Mouse (Mus musculus): ENCODE measurements around the gene Zbtb4. TPM values are rescaled to one million over a fixed set of nuclear protein-coding genes. Genes with fewer than 3 reads are reported as not detected.

Gene Zbtb4
- polyA plus RNA-seq, 1 experiment from 2014 or later: 0.77 TPM

GRCm38 (mm10) chr11:69754701-69755100, 11.0 kb upstream of the Zbtb4 start:
- peaks cover 19% of the 10 kb centered on the region for H3K36me3 ChIP-seq (replicated peaks)
- WGBS: 69% methylated on average over 3 of the region's 3 CpGs
- peaks cover 49% of the 10 kb centered on the region for H3K4me1 ChIP-seq
- no peaks in the 10 kb centered on the region for H3K9me3 ChIP-seq
- H3K27me3 ChIP-seq (ENCODE audit: poor library complexity, severe bottlenecking): no peaks in the 10 kb centered on the region
- DNase-seq (ENCODE audit: extremely low spot score, low spot score): no peak
- H3K27ac ChIP-seq: no peak overlapping the region
- peak overlapping the region; percentile 66; the same call in 1 of the 2 replicates for H3K4me3 ChIP-seq

- H3K27me3 ChIP-seq (ENCODE audit: poor library complexity, severe bottlenecking): no peaks in the 10 kb centered on the region
- 47% methylated on average over 9 of the region's 9 CpGs for WGBS
- H3K36me3 ChIP-seq (replicated peaks): peaks cover 13% of the 10 kb centered on the region
- peak overlapping the region; percentile 66 for H3K4me3 ChIP-seq
- H3K4me1 ChIP-seq: peaks cover 66% of the 10 kb centered on the region
- no peak for DNase-seq (ENCODE audit: extremely low spot score, low spot score)
- peak overlapping the region; percentile 97 for H3K27ac ChIP-seq
- H3K9me3 ChIP-seq: no peaks in the 10 kb centered on the region
These were observed 8.2 kb upstream of the Zbtb4 start for GRCm38 (mm10) chr11:69757303-69758089.

GRCm38 (mm10) chr11:69758090-69758456, 7.6 kb upstream of the Zbtb4 start:
- Histone ChIP-seq H3K4me3 (peak overlapping the region; percentile 66), H3K36me3 (replicated peaks) (peaks cover 13% of the 10 kb centered on the region), H3K27me3 (ENCODE audit: poor library complexity, severe bottlenecking) (no peaks in the 10 kb centered on the region), H3K9me3 (no peaks in the 10 kb centered on the region), H3K27ac (peak overlapping the region; percentile 97), H3K4me1 (peaks cover 61% of the 10 kb centered on the region)
- WGBS: under 1% methylated on average over 26 of the region's 26 CpGs
- peak; percentile 88 for DNase-seq (ENCODE audit: extremely low spot score, low spot score)

- no peaks in the 10 kb centered on the region for H3K9me3 ChIP-seq
- peaks cover 59% of the 10 kb centered on the region for H3K4me1 ChIP-seq
- peak; percentile 98 for DNase-seq (ENCODE audit: extremely low spot score, low spot score)
- peak within 1 kb of the TSS; percentile 66 for H3K4me3 ChIP-seq
- under 1% methylated on average over 36 of the region's 36 CpGs for WGBS
- H3K27ac ChIP-seq: peak within 1 kb of the TSS; percentile 97
- peaks cover 13% of the 10 kb centered on the region for H3K36me3 ChIP-seq (replicated peaks)
- H3K27me3 ChIP-seq (ENCODE audit: poor library complexity, severe bottlenecking): no peaks in the 10 kb centered on the region
These were observed 7.2 kb upstream of the Zbtb4 start, which contains the start of gene Polr2a for GRCm38 (mm10) chr11:69758478-69758970. Gene Polr2a, minus strand, starts transcription at chr11:69758637.

- WGBS: under 1% methylated on average over 37 of the region's 37 CpGs
- DNase-seq (ENCODE audit: extremely low spot score, low spot score): peak; percentile 93
- H3K9me3 ChIP-seq: no peaks in the 10 kb centered on the region
- H3K27me3 ChIP-seq (ENCODE audit: poor library complexity, severe bottlenecking): no peaks in the 10 kb centered on the region
- peaks cover 12% of the 10 kb centered on the region for H3K36me3 ChIP-seq (replicated peaks)
- H3K4me1 ChIP-seq: peaks cover 58% of the 10 kb centered on the region
- peak overlapping the region; percentile 97 for H3K27ac ChIP-seq
- H3K4me3 ChIP-seq: peak overlapping the region; percentile 66
These were observed 6.6 kb upstream of the Zbtb4 start for GRCm38 (mm10) chr11:69758971-69759721.

GRCm38 (mm10) chr11:69760160-69760900, 5.4 kb upstream of the Zbtb4 start:
- peaks cover 50% of the 10 kb centered on the region for H3K4me1 ChIP-seq
- DNase-seq (ENCODE audit: extremely low spot score, low spot score): no peak
- H3K4me3 ChIP-seq: peak overlapping the region; percentile 66
- no peaks in the 10 kb centered on the region; the same call in 1 of the 2 replicates for H3K27me3 ChIP-seq (ENCODE audit: poor library complexity, severe bottlenecking)
- H3K27ac ChIP-seq: peak overlapping the region; percentile 97
- peaks cover 8% of the 10 kb centered on the region; the same call in 1 of the 2 replicates for H3K36me3 ChIP-seq (replicated peaks)
- 80% methylated on average over 14 of the region's 14 CpGs for WGBS
- H3K9me3 ChIP-seq: no peaks in the 10 kb centered on the region

- peak overlapping the region; percentile 97 for H3K27ac ChIP-seq
- H3K4me1 ChIP-seq: peaks cover 50% of the 10 kb centered on the region
- no peaks in the 10 kb centered on the region for H3K9me3 ChIP-seq
- no peak for DNase-seq (ENCODE audit: extremely low spot score, low spot score)
- no peaks in the 10 kb centered on the region; the same call in 1 of the 2 replicates for H3K27me3 ChIP-seq (ENCODE audit: poor library complexity, severe bottlenecking)
- H3K4me3 ChIP-seq: no peak overlapping the region
- H3K36me3 ChIP-seq (replicated peaks): 0 out of 2 replicates have a peak, but pooled peaks cover 3% of the 10 kb centered on the region
- 90% methylated on average over 7 of the region's 7 CpGs for WGBS
These were observed 4.9 kb upstream of the Zbtb4 start for GRCm38 (mm10) chr11:69760901-69761200.

GRCm38 (mm10) chr11:69761868-69762267, 3.8 kb upstream of the Zbtb4 start, which contains the start of gene Slc35g3:
Gene Slc35g3, minus strand, starts transcription at chr11:69761968.
- Histone ChIP-seq H3K4me3 (no peak within 1 kb of the TSS), H3K27me3 (ENCODE audit: poor library complexity, severe bottlenecking) (peaks cover 7% of the 10 kb centered on the region; the same call in 1 of the 2 replicates), H3K9me3 (no peaks in the 10 kb centered on the region), H3K36me3 (replicated peaks) (no peaks in the 10 kb centered on the region), H3K4me1 (peaks cover 50% of the 10 kb centered on the region), H3K27ac (peak within 1 kb of the TSS; percentile 97)
- 75% methylated on average over 1 of the region's 1 CpGs for WGBS
- no peak for DNase-seq (ENCODE audit: extremely low spot score, low spot score)

- Histone ChIP-seq H3K9me3 (no peaks in the 10 kb centered on the region), H3K27me3 (ENCODE audit: poor library complexity, severe bottlenecking) (peaks cover 20% of the 10 kb centered on the region), H3K36me3 (replicated peaks) (no peaks in the 10 kb centered on the region), H3K4me1 (peaks cover 52% of the 10 kb centered on the region), H3K27ac (no peak overlapping the region), H3K4me3 (no peak overlapping the region)
- no peak for DNase-seq (ENCODE audit: extremely low spot score, low spot score)
- WGBS: 72% methylated on average over 7 of the region's 7 CpGs
These were observed 2.2 kb upstream of the Zbtb4 start for GRCm38 (mm10) chr11:69763551-69763950.

GRCm38 (mm10) chr11:69766126-69766609, 456 bp downstream of the Zbtb4 start:
- Histone ChIP-seq H3K4me1 (peaks cover 34% of the 10 kb centered on the region), H3K27ac (peak overlapping the region; percentile 94)
- under 1% methylated on average over 37 of the region's 37 CpGs for WGBS

GRCm38 (mm10) chr11:69766872-69767624, 1.3 kb downstream of the Zbtb4 start:
- no peaks in the 10 kb centered on the region for H3K9me3 ChIP-seq
- peak overlapping the region; percentile 92 for H3K4me3 ChIP-seq
- H3K4me1 ChIP-seq: peaks cover 30% of the 10 kb centered on the region
- H3K27ac ChIP-seq: no peak overlapping the region
- peaks cover 20% of the 10 kb centered on the region for H3K27me3 ChIP-seq (ENCODE audit: poor library complexity, severe bottlenecking)
- no peaks in the 10 kb centered on the region for H3K36me3 ChIP-seq (replicated peaks)
- DNase-seq (ENCODE audit: extremely low spot score, low spot score): no peak
- WGBS: 68% methylated on average over 13 of the region's 13 CpGs

More at GRCm38 (mm10) chr11:69766126-69766609, 456 bp downstream of the Zbtb4 start:
- Histone ChIP-seq H3K36me3 (replicated peaks) (no peaks in the 10 kb centered on the region), H3K4me3 (peak overlapping the region; percentile 92), H3K9me3 (no peaks in the 10 kb centered on the region), H3K27me3 (ENCODE audit: poor library complexity, severe bottlenecking) (peaks cover 20% of the 10 kb centered on the region)
- peak; percentile 52 for DNase-seq (ENCODE audit: extremely low spot score, low spot score)

GRCm38 (mm10) chr11:69767625-69767909, 1.9 kb downstream of the Zbtb4 start:
- DNase-seq (ENCODE audit: extremely low spot score, low spot score): no peak
- peaks cover 30% of the 10 kb centered on the region for H3K4me1 ChIP-seq
- peaks cover 20% of the 10 kb centered on the region for H3K27me3 ChIP-seq (ENCODE audit: poor library complexity, severe bottlenecking)
- no peaks in the 10 kb centered on the region for H3K36me3 ChIP-seq (replicated peaks)
- no peaks in the 10 kb centered on the region for H3K9me3 ChIP-seq
- no peak overlapping the region for H3K27ac ChIP-seq
- 0 out of 2 replicates have a peak overlapping the region, but pooled peaks have one; percentile 9 for H3K4me3 ChIP-seq
- WGBS: 65% methylated on average over 4 of the region's 4 CpGs
